Mouse (Mus musculus) mouse trophoblast stem cell (cell line): Measurements from ENCODE around the gene Rps6ka5.

Experiments used
- in situ Hi-C, 2 experiments: fragments of 300-500 bp; cut with MseI, MboI; formaldehyde crosslinking; loops; 2 replicates in 1 of 2; 3 replicates in 1 of 2; pipeline ENCODE4 v1.15.1; 2025

Gene Rps6ka5

GRCm38 (mm10) chr12:100530871-100531270 lies 195.9 kb downstream of the Rps6ka5 start:
- in situ Hi-C loops = no loop called here

- in situ Hi-C loops = no loop called here
These were observed 197.1 kb downstream of the Rps6ka5 start for GRCm38 (mm10) chr12:100529651-100530050.

GRCm38 (mm10) chr12:100529172-100529571 lies 197.6 kb downstream of the Rps6ka5 start:
- in situ Hi-C loops = no loop called here

- in situ Hi-C loops = no loop called here
These were observed 198.5 kb downstream of the Rps6ka5 start for GRCm38 (mm10) chr12:100528246-100528645.

GRCm38 (mm10) chr12:100527753-100528152 lies 199.0 kb downstream of the Rps6ka5 start:
- in situ Hi-C loops = no loop called here

- in situ Hi-C loops = no loop called here
These were observed 199.5 kb downstream of the Rps6ka5 start for GRCm38 (mm10) chr12:100527241-100527640.

GRCm38 (mm10) chr12:100525939-100526338 lies 200.8 kb downstream of the Rps6ka5 start:
- in situ Hi-C loops = no loop called here

- in situ Hi-C loops = no loop called here
These were observed 206.0 kb downstream of the Rps6ka5 start, which contains the start of gene Ttc7b for GRCm38 (mm10) chr12:100520794-100521186. Ttc7b (minus strand) TSS chr12:100520826.

- in situ Hi-C loops = no loop called here
These were observed 206.5 kb downstream of the Rps6ka5 start for GRCm38 (mm10) chr12:100520077-100520793.

GRCm38 (mm10) chr12:100519684-100520076 lies 207.1 kb downstream of the Rps6ka5 start:
- in situ Hi-C loops = no loop called here

GRCm38 (mm10) chr12:100517371-100517770 lies 209.4 kb downstream of the Rps6ka5 start:
- in situ Hi-C loops = no loop called here

- in situ Hi-C loops = no loop called here
These were observed 210.5 kb downstream of the Rps6ka5 start for GRCm38 (mm10) chr12:100516161-100516838.

GRCm38 (mm10) chr12:100515493-100515892 lies 211.3 kb downstream of the Rps6ka5 start:
- in situ Hi-C loops = no loop called here

GRCm38 (mm10) chr12:100514611-100515010 lies 212.2 kb downstream of the Rps6ka5 start:
- in situ Hi-C loops = no loop called here

GRCm38 (mm10) chr12:100513131-100513530 lies 213.7 kb downstream of the Rps6ka5 start:
- in situ Hi-C loops = no loop called here

GRCm38 (mm10) chr12:100512641-100513040 lies 214.1 kb downstream of the Rps6ka5 start:
- in situ Hi-C loops = no loop called here

GRCm38 (mm10) chr12:100509615-100510282 lies 217.0 kb downstream of the Rps6ka5 start:
- in situ Hi-C loops = no loop called here

GRCm38 (mm10) chr12:100508668-100509067 lies 218.1 kb downstream of the Rps6ka5 start:
- in situ Hi-C loops = no loop called here

- in situ Hi-C loops = no loop called here
These were observed 221.3 kb downstream of the Rps6ka5 start for GRCm38 (mm10) chr12:100505484-100505883.

GRCm38 (mm10) chr12:100504585-100504984 lies 222.2 kb downstream of the Rps6ka5 start:
- in situ Hi-C loops = no loop called here

GRCm38 (mm10) chr12:100503659-100504058 lies 223.1 kb downstream of the Rps6ka5 start:
- in situ Hi-C loops = no loop called here

GRCm38 (mm10) chr12:100502544-100502943 lies 224.2 kb downstream of the Rps6ka5 start:
- in situ Hi-C loops = no loop called here

- in situ Hi-C loops = no loop called here
These were observed 225.5 kb downstream of the Rps6ka5 start for GRCm38 (mm10) chr12:100501261-100501660.
